Mouse (Mus musculus): Measurements from ENCODE around the gene Triobp. TPM values are rescaled to one million over a fixed set of nuclear protein-coding genes. Genes with fewer than 3 reads are reported as not detected.
A peak's percentile ranks its signal among the peaks of the same experiment; 100 is the strongest.
"Not testable (repeated sequence)": the region's sequence is repeated elsewhere in the genome, so short reads cannot be mapped to it uniquely, and the experiment has no call there.

Gene Triobp
- polyA plus RNA-seq, 1 experiment from 2014 or later: 20.8 TPM

DNA sequence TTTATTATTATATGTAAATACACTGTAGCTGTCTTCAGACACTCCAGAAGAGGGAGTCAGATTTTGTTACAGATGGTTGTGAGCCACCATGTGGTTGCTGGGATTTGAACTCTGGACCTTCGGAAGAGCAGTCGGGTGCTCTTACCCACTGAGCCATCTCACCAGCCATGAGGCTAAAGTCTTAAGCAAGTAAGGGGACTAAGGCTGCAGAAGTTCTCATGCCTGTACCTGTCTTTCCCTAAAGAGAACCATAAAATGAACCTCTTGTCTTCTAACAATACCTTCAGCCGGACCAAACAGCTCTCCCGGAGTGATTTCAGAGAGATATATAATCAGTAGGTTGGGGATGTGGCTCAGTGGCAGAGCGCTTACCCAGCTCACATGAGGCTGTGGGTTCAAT lies 84.4 kb downstream of the Triobp start:
- H3K27ac ChIP-seq (ENCODE audit: low read length): not testable (repeated sequence)
- 72% methylated on average over 5 of the region's 5 CpGs for WGBS (ENCODE audit: insufficient replicate concordance)
- peaks cover 51% of the 10 kb centered on the region for H3K27me3 ChIP-seq (ENCODE audit: control insufficient read depth, insufficient read depth, low read depth, low read length)

DNA sequence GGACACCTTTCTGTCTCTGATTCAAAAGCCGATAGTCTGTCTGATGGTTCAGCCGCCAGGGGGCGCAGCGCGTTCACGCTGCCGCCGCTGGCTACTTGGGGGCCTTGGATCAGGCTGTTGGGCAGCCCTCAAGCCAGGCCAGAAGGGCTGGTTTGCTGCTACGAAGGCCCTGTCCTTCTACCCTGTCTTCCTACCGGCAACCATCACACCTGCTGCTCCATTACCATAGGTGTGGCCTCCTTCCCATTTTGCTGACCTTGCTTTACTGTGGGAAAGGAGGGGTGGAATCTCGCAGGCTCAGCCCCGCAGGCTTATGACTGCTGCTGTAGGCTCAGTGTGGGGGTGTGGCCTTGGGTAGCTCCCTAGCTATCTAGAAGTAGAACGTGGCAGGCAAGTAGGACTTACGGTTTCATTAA lies 90.4 kb downstream of the Triobp start:
- no peak overlapping the region for H3K27ac ChIP-seq (ENCODE audit: low read length)
- H3K36me3 ChIP-seq (ENCODE audit: control insufficient read depth, insufficient read depth): no peaks in the 10 kb centered on the region
- 5% methylated on average over 14 of the region's 14 CpGs for WGBS (ENCODE audit: insufficient replicate concordance)
- H3K4me2 ChIP-seq (ENCODE audit: low read depth, low read length): peak overlapping the region; percentile 57
- no peaks in the 10 kb centered on the region for H3K9me3 ChIP-seq (replicated peaks; ENCODE audit: control insufficient read depth, low read length)
- H3K4me1 ChIP-seq (ENCODE audit: control insufficient read depth, low read depth, low read length): peaks cover 23% of the 10 kb centered on the region
- peak overlapping the region; percentile 25; the same call in 1 of the 2 replicates for H3K4me3 ChIP-seq (ENCODE audit: low read depth, low read length)
- peak; percentile 33 for ATAC-seq (ENCODE audit: low read depth)
- peaks cover 20% of the 10 kb centered on the region for H3K27me3 ChIP-seq (ENCODE audit: control insufficient read depth, insufficient read depth, low read depth, low read length)
- no peak overlapping the region for H3K9ac ChIP-seq (ENCODE audit: low read depth, low read length)

More for the DNA sequence above, 84.4 kb downstream of the Triobp start:
- peaks cover 10% of the 10 kb centered on the region for H3K4me1 ChIP-seq (ENCODE audit: control insufficient read depth, low read depth, low read length)
- not testable (repeated sequence) for H3K4me3 ChIP-seq (ENCODE audit: low read depth, low read length); H3K36me3 ChIP-seq (ENCODE audit: control insufficient read depth, insufficient read depth); H3K4me2 ChIP-seq (ENCODE audit: low read depth, low read length); H3K9ac ChIP-seq (ENCODE audit: low read depth, low read length); ATAC-seq (ENCODE audit: low read depth); H3K9me3 ChIP-seq (replicated peaks; ENCODE audit: control insufficient read depth, low read length)

DNA sequence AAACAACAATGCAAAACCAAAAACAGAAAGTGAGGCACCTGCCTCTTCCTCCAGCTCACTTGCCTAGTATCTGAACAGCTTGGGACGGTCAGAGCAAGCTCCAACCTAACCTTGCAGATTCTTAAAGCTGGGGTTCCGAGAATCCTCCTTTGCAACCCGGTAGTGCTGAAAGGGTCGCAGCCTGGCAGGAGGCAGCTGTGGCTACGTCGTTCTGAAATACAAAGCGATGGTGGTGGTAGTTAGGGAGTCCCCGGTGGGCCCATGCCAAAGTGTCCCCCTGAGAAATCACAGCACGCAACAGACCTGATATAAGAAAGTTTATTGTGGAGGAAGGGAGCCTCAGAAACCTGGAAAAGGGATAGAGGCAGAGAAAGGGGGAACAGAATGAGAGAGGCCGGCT lies 90.8 kb downstream of the Triobp start:
- H3K36me3 ChIP-seq (ENCODE audit: control insufficient read depth, insufficient read depth): no peaks in the 10 kb centered on the region
- peaks cover 25% of the 10 kb centered on the region for H3K27me3 ChIP-seq (ENCODE audit: control insufficient read depth, insufficient read depth, low read depth, low read length)
- H3K9me3 ChIP-seq (replicated peaks; ENCODE audit: control insufficient read depth, low read length): no peaks in the 10 kb centered on the region
- H3K9ac ChIP-seq (ENCODE audit: low read depth, low read length): no peak overlapping the region
- H3K4me3 ChIP-seq (ENCODE audit: low read depth, low read length): no peak overlapping the region
- peaks cover 23% of the 10 kb centered on the region for H3K4me1 ChIP-seq (ENCODE audit: control insufficient read depth, low read depth, low read length)
- no peak for ATAC-seq (ENCODE audit: low read depth)
- 58% methylated on average over 10 of the region's 10 CpGs for WGBS (ENCODE audit: insufficient replicate concordance)
- H3K4me2 ChIP-seq (ENCODE audit: low read depth, low read length): peak overlapping the region; percentile 57; the same call in 1 of the 2 replicates
- no peak overlapping the region for H3K27ac ChIP-seq (ENCODE audit: low read length)

DNA sequence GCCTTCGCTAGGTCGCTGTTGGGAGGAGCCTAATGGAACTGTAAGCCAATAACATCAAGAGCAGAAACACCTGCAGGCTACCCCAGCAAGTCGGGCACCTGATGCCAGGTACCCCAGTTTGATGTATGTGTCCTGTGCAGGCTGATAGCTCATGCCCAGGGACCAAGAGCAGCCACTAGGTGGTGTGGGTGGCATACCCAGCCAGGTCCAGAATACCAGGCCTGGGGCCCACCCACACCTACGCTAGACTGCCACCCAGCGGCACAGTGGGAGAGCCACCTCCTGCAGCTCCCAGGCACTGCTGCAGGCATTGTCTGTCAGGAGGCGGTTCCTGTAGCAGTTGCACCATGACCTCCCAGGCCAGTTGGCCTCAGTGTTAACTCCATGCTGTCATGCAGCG lies 91.3 kb downstream of the Triobp start:
- Histone ChIP-seq H3K4me1 (ENCODE audit: control insufficient read depth, low read depth, low read length) (peaks cover 23% of the 10 kb centered on the region), H3K36me3 (ENCODE audit: control insufficient read depth, insufficient read depth) (no peaks in the 10 kb centered on the region), H3K9me3 (replicated peaks; ENCODE audit: control insufficient read depth, low read length) (no peaks in the 10 kb centered on the region), H3K27me3 (ENCODE audit: control insufficient read depth, insufficient read depth, low read depth, low read length) (peaks cover 30% of the 10 kb centered on the region), H3K4me2 (ENCODE audit: low read depth, low read length) (no peak overlapping the region), H3K4me3 (ENCODE audit: low read depth, low read length) (no peak overlapping the region), H3K9ac (ENCODE audit: low read depth, low read length) (no peak overlapping the region), H3K27ac (ENCODE audit: low read length) (no peak overlapping the region)
- WGBS (ENCODE audit: insufficient replicate concordance): 10% methylated on average over 7 of the region's 7 CpGs
- peak; percentile 78 for ATAC-seq (ENCODE audit: low read depth)

DNA sequence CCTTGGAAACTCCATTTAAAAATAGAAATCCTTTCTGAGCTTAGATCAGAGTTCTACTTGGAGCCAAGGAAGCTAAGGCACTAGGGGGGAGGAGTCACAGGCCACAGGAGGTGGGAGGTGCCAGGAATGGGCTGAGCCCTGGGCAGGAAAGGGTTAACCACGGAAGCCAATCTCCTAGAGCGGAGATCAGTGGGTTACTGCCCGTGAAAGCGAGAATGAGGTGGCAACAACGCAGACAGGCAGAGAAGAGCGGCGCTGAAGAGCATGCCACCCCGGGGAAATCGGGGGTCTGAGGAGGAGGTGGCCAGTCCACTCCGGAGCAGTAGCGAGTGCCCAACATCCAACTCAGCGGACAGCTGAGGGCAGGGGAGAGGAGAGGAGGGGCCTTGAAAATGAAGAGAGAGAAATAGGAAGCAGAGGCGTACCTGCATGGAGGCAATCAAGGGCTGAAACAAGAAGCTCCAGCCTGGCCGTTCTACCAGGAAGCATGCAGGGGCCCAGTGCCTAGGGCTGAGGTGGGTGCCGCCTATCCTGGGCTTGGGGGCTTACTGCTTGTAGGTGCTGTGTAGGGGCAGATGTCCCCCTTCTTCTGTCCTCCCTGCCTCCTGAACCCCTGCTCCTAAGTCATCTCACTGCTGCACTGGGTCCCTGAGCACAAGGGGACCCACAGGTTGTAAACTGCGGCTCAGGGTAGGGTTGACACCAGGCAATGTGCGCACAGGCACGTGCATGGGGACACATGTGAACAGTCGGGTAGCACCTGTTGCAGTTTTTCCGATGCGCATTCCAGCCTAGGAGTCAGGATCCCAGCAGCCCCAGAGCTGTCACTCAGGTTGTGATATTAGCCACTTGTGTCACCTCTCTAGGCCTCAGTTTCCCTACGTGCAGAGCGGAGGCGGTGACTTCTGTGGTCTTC lies 93.2 kb downstream of the Triobp start:
- Histone ChIP-seq H3K9me3 (replicated peaks; ENCODE audit: control insufficient read depth, low read length) (no peaks in the 10 kb centered on the region), H3K4me3 (ENCODE audit: low read depth, low read length) (peak overlapping the region; percentile 30), H3K4me2 (ENCODE audit: low read depth, low read length) (peak overlapping the region; percentile 49), H3K9ac (ENCODE audit: low read depth, low read length) (no peak overlapping the region), H3K36me3 (ENCODE audit: control insufficient read depth, insufficient read depth) (no peaks in the 10 kb centered on the region), H3K27ac (ENCODE audit: low read length) (no peak overlapping the region), H3K4me1 (ENCODE audit: control insufficient read depth, low read depth, low read length) (peaks cover 25% of the 10 kb centered on the region), H3K27me3 (ENCODE audit: control insufficient read depth, insufficient read depth, low read depth, low read length) (peaks cover 38% of the 10 kb centered on the region)
- no peak for ATAC-seq (ENCODE audit: low read depth)
- WGBS (ENCODE audit: insufficient replicate concordance): 10% methylated on average over 24 of the region's 24 CpGs

DNA sequence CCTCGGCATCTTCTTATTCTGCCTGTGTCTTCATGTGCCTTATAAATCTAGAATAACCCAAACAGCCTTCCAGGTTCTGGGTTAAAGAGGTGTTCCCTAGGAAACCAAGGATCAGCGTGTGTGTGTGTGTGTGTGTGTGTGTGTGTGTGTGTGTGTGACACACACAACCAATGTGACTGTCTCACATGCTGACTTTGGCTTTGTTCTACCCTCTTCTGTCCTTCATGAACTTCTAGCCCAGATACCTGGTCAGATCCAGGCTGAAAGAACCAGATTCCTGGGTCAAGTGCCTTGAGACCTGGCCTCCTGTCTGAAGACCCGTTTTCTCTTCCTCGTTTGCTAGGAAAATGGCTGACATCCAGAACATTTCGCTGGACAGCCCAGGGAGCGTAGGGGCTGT lies 94.1 kb downstream of the Triobp start, which contains the start of gene Galr3:
Gene Galr3, plus strand, starts transcription at position 301 of the 400 bp plus-strand sequence.
- Histone ChIP-seq H3K9ac (ENCODE audit: low read depth, low read length) (no peak within 1 kb of the TSS; the same call in 1 of the 2 replicates), H3K36me3 (ENCODE audit: control insufficient read depth, insufficient read depth) (no peaks in the 10 kb centered on the region), H3K4me2 (ENCODE audit: low read depth, low read length) (peak within 1 kb of the TSS; percentile 76), H3K4me1 (ENCODE audit: control insufficient read depth, low read depth, low read length) (peaks cover 25% of the 10 kb centered on the region), H3K27me3 (ENCODE audit: control insufficient read depth, insufficient read depth, low read depth, low read length) (peaks cover 38% of the 10 kb centered on the region), H3K9me3 (replicated peaks; ENCODE audit: control insufficient read depth, low read length) (no peaks in the 10 kb centered on the region), H3K4me3 (ENCODE audit: low read depth, low read length) (peak within 1 kb of the TSS; percentile 51), H3K27ac (ENCODE audit: low read length) (no peak within 1 kb of the TSS)
- ATAC-seq (ENCODE audit: low read depth): no peak
- WGBS (ENCODE audit: insufficient replicate concordance): 64% methylated on average over 6 of the region's 6 CpGs

DNA sequence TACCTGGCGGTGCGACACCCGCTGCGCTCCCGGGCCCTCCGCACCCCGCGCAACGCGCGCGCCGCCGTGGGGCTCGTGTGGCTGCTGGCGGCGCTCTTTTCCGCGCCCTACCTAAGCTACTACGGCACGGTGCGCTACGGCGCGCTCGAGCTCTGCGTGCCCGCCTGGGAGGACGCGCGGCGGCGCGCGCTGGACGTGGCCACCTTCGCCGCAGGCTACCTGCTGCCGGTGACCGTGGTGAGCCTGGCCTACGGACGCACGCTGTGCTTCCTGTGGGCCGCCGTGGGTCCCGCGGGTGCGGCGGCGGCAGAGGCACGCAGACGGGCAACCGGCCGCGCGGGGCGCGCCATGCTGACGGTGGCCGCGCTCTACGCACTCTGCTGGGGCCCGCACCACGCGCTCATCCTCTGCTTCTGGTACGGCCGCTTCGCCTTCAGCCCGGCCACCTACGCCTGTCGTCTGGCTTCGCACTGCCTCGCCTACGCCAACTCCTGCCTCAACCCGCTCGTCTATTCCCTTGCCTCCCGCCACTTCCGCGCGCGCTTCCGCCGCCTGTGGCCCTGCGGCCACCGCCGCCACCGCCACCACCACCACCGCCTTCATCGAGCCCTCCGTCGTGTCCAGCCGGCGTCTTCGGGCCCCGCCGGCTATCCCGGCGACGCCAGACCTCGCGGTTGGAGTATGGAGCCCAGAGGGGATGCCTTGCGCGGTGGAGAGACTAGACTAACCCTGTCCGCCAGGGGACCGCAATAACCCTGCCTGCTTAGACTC lies 95.4 kb downstream of the Triobp start:
- H3K9me3 ChIP-seq (replicated peaks; ENCODE audit: control insufficient read depth, low read length): no peaks in the 10 kb centered on the region
- no peak for ATAC-seq (ENCODE audit: low read depth)
- no peaks in the 10 kb centered on the region for H3K36me3 ChIP-seq (ENCODE audit: control insufficient read depth, insufficient read depth)
- H3K9ac ChIP-seq (ENCODE audit: low read depth, low read length): peak overlapping the region; percentile 9; the same call in 1 of the 2 replicates
- peaks cover 38% of the 10 kb centered on the region for H3K27me3 ChIP-seq (ENCODE audit: control insufficient read depth, insufficient read depth, low read depth, low read length)
- peak overlapping the region; percentile 51 for H3K4me3 ChIP-seq (ENCODE audit: low read depth, low read length)
- H3K27ac ChIP-seq (ENCODE audit: low read length): no peak overlapping the region
- H3K4me2 ChIP-seq (ENCODE audit: low read depth, low read length): peak overlapping the region; percentile 76
- WGBS (ENCODE audit: insufficient replicate concordance): under 1% methylated on average over 99 of the region's 105 CpGs
- peaks cover 20% of the 10 kb centered on the region for H3K4me1 ChIP-seq (ENCODE audit: control insufficient read depth, low read depth, low read length)

DNA sequence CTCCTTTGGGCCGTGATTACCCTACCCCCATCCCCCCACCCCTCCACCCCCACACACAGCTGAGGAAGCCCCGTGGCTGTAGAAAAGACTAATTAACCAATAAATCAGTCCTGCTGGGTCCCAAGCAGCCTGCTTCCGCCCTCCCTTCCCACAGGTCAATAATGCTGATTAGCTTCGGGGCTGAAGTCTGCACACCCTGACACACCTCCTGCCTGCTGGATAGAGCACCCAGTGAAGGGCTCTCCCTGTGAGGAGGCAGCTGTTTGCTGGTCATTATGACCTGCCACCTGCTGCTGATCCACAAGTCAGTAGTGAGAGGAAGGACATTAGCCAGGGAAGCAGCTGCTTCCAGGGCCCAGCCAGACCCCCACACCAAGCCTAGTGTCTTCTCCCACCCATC lies 97.3 kb downstream of the Triobp start:
- H3K9me3 ChIP-seq (replicated peaks; ENCODE audit: control insufficient read depth, low read length): no peaks in the 10 kb centered on the region
- no peak overlapping the region for H3K9ac ChIP-seq (ENCODE audit: low read depth, low read length)
- 22% methylated on average over 4 of the region's 4 CpGs for WGBS (ENCODE audit: insufficient replicate concordance)
- no peaks in the 10 kb centered on the region for H3K36me3 ChIP-seq (ENCODE audit: control insufficient read depth, insufficient read depth)
- peak; percentile 65 for ATAC-seq (ENCODE audit: low read depth)
- H3K4me2 ChIP-seq (ENCODE audit: low read depth, low read length): no peak overlapping the region; the same call in 1 of the 2 replicates
- H3K4me3 ChIP-seq (ENCODE audit: low read depth, low read length): no peak overlapping the region
- peaks cover 11% of the 10 kb centered on the region for H3K4me1 ChIP-seq (ENCODE audit: control insufficient read depth, low read depth, low read length)
- H3K27ac ChIP-seq (ENCODE audit: low read length): peak overlapping the region; percentile 43; the same call in 1 of the 2 replicates
- peaks cover 38% of the 10 kb centered on the region for H3K27me3 ChIP-seq (ENCODE audit: control insufficient read depth, insufficient read depth, low read depth, low read length)
